Mouse (Mus musculus) adrenal gland, postnatal 14 days (tissue): ENCODE measurements around the gene Insyn1. TPM values are rescaled to one million over a fixed set of nuclear protein-coding genes. Genes with fewer than 3 reads are reported as not detected.

Experiments used
- DNase-seq: peaks from one replicate; pipeline ENCODE4 v3.0.0; 2021; ENCODE audit warnings: mixed read lengths
- long read RNA-seq, 2 experiments: library from polyadenylated mRNA; stranded (forward); transcript quantifications; one replicate each; pipeline ENCODE4 v2.0.0; 2021
- total RNA-seq: library from RNA; stranded (reverse); gene quantifications from 2 replicates; pipeline ENCODE4 v1.2.3, GENCODE M21; 2021

The Insyn1 gene
- total RNA-seq, result 8.0 and 8.9 TPM in 2 replicates
- long read RNA-seq, experiment 1, partial matches to known transcripts, result 0 of 4 reads
- long read RNA-seq, experiment 1, other reads (novel, unspliced or antisense), result 1 of 4 reads
- long read RNA-seq, experiment 2, transcript Insyn1-201 (3 exons, 2,139 nt), result major isoform, 5 of 5 reads
- long read RNA-seq, experiment 2, partial matches to known transcripts, result 0 of 5 reads
- long read RNA-seq, experiment 2, other reads (novel, unspliced or antisense), result 0 of 5 reads

GRCm38 (mm10) chr9:58487851-58488801, at the start of gene Insyn1:
Gene Insyn1 (plus strand): TSS chr9:58488603.
- peak; percentile 80 for DNase-seq

DNA sequence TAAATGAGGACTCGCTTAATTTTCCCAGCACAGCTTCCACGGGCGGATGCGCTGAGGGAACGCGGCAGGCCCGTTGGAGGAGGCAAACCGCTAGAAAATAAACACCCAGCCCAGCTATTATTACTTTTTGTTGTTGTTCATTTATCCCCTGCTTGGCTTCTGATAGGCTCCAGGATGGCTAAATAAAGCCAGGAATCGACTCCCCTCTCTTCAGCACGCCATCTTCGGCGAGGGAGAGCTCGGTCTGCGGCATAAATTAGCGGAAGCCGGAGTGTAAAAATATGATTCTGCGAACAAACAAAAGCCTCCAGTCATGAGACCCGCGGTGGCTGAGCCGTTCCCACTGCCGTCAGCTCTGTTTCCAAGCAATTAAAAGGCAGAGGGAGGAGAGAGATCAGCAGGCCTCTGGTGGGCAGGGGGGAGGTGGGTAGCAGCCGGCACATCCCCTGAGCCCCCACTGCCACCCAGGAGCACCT, 49.4 kb upstream of the Insyn1 start:
- no peak for DNase-seq

- DNase-seq, result peak; percentile 76
Observed at GRCm38 (mm10) chr9:58440100-58440499, 48.3 kb upstream of the Insyn1 start.

- DNase-seq, result peak; percentile 38
Observed at GRCm38 (mm10) chr9:58440614-58441013, 47.8 kb upstream of the Insyn1 start.

DNA sequence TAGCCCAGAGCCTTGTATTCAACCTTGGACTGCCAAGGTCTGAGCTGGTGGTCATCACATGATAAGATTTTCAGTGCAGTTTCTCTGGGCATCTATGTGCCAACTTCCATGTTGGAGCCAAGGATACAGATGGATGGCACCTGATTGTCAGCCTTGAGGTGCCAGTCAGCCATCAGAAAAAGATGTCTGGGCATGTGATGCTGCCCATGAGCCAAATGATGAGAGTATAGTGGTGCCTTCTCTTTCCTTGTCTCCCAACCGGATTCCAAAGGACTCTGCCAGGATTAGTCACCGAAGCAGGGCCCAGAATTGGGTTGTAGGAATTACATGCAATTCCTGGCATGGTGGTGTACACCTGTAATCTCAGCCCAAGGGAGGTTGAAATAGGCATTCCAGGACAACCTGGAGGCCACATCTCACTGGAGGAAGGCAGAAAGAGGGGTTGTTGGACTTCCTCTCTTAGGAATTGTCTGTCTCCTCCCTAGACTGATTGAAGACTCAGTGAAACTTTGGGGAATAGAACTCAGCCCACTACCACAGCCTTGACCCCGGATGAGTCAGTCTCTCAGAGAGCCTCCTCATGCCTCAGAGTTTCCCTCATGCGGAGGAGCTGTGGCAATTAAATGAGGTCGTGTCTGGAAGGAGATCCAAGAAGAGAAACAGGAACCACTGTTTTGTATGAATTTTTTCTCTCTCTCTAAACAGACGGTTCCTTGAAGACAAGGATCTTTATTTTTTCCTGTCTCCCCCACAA, 46.9 kb upstream of the Insyn1 start:
- DNase-seq, result no peak

DNA sequence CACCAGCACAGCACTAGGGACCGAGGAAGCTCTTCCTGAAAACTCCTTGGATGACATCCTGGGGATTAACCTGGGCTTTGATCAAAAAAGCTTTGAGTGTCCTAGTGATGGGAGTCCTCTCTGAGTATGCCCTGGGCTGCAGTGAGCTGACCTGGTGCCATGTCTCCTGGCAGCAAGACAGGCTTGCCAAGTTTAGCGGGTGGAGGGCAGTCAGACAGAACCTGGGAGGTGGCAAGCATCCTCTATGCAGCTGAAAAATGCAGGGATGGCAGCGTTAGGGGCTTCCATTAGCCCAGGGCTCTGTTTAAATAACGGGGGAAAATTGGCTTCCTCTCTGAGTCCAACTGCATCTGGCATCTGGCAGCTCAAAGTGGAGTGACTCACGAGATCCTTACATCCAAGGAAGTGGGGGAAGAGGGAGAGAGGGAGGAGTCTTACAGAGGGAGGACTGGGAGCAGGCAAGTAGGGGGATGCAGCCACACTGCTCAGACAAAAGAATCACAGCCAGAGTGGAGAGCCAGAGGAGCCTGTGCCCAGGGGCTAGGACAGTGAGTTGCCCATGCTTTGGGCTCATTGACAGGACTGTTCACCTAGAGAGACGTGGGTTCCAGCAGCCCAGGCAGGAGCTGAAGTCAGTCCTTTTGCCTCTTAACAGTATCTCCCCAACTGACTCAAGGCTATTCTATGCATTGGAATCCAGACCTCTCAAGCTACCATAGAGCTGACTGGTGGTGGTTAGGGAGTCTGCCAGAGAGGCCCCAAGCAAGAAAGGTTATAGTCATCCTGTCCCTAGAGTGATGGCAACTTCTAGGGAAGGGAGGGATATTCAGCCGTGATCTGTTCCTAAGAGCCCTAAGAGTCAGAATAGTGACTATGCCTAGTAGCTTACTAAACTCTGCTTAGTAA, 46.0 kb upstream of the Insyn1 start:
- no peak for DNase-seq

- DNase-seq, result no peak
Observed at GRCm38 (mm10) chr9:58443061-58443460, 45.3 kb upstream of the Insyn1 start.

DNA sequence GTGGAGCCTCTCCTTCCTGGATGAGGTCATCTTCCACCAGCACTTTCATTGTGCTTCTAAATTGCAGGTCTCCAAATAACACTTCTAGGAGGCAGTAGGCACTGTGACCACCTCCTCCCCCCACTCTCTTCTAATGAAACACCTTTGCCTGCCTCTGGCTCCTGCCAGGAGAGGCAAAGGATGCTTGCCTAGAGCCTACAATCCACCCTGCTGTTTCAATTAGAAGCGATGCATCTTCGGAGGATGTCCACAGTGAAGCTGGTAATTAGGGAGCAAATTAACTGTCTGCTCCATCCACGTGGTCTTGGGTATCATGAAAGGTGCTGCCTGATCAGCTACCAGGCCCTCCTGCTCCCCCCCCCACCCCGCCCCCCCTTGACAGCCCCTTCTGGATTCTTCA, 41.6 kb upstream of the Insyn1 start:
- DNase-seq, result no peak

DNA sequence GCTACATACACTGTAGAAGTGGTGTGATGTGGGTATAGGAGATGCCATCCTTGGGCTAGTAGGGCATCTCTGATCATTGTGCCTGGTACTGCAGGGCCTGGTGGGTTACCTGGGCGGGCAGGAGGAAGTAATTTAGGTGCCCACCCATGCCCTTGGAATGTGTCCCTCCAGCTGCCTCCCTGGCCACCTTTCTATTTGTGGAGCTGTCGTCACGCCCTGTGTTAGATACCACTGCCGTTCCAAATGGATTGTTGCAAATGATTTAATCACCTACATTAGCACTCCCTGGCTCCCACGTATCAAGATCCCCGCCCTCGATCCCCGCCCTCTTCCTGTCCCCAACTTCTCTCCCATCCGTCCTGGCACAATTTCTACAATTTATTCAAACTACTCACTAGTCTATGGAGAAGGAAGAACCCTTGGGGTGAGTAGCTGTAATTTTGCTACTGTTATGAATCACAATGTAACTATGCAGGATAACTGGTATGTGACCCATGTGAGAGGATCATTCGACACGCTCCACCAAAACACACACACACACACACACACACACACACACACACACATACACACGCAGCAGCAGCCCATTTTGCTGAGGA, 40.3 kb upstream of the Insyn1 start:
- DNase-seq, result no peak

- no peak for DNase-seq
Observed at GRCm38 (mm10) chr9:58449526-58449925, 38.9 kb upstream of the Insyn1 start.

DNA sequence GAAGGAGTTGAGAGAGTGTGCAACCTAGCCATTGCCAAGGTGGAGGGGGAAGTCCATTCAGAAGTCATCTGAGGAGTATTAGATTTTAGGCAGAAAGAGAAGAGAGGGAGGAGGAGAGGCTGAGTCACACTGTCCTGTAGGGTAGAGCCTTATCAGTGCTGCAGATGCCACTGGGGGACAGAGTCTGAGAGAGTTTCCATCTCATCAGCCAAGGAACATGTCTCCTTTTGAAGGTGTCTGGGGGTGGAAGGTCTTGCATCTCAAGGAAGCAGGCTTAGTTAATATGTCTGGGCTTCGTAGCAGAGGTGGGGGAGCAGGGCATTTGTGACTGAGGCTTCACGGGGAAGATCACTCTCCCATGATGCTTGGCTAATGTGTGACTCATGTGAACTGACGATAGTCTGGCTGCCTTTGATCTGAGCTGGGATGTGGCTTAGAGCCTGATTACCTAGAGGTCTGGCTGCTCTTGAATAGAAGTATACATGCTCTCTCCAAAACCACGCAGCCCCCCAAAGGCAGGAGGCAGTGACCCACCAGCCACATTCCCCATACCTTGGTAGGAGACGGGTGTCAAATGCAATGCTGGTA, 34.5 kb upstream of the Insyn1 start:
- DNase-seq, result peak; percentile 30

- DNase-seq, result no peak
Observed at GRCm38 (mm10) chr9:58454886-58455285, 33.5 kb upstream of the Insyn1 start.

- DNase-seq, result no peak
Observed at GRCm38 (mm10) chr9:58455798-58456197, 32.6 kb upstream of the Insyn1 start.

- peak; percentile 35 for DNase-seq
Observed at GRCm38 (mm10) chr9:58457481-58457955, 30.9 kb upstream of the Insyn1 start.

DNA sequence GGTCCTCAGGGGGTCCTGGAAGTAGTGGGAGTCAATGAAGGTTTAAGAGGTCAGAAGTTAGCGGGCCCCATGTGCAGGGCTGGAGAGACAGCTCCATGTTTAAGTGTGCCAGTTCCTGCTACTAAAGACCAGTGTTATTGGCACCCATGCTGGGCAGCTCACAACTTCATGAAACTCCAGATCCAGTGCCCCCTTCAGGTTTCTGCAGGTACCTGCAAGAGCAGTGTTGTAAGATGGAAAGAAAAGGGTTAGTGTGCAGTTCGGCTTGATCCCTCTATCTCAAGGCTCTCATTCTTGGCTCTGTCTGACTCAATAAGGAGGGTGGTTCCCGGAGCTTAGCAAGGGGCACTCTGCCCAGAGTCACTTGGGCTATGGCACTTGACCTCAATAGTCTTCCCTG, 30.1 kb upstream of the Insyn1 start:
- no peak for DNase-seq

DNA sequence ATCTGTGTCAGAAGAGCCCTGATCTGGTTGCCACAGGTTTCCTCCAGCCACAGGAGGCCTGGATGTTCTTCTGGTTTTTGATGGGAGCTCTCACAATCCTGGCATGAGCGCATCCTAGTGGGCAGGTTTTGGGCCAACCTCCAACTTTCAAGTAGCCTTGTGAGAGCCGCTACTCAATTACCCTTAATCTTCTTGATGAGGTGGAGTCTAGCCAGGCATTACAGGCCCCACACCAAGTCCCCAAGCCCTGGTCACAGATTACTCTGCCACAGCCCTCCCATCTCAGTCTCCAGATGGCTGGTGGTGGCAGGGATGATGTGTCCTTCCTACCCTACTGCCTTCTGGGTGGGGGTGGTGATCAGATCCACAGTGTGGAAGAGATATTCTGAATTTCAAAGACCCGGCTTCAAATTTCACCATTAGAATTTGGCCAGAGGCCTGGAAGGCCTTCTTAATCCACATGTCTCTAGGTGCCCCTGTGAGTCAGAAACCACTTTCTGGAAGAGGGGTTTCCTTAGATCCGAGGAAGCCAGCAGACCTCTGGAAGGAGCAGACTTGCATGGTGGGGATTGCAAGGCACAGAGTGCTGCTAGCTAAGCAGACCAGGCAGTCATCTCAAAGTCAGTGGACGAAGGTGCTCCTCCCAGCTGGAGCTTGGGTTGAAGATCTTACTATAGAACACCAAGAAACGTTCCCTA, 29.4 kb upstream of the Insyn1 start:
- DNase-seq, result no peak

- no peak for DNase-seq
Observed at GRCm38 (mm10) chr9:58467345-58468025, 20.9 kb upstream of the Insyn1 start.

DNA sequence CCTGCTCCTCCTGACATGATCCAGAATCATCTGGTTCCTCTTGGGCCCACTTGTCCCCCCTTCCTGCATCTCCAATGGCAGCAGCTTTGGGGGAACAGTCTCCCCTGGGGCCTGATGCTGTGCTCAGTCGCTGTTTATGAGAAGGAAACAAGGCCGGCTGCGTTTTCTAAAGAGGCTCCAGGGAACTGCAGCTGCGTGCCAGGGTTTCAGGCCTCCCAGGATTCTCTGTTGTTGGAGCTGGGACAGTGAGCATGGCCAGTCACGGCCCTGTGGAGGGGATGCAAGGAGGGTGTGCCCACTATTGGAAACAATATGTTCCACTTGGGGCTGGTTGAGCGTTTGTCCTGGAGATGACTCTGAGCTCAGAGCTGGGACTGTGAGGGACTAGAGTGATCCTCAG, 17.9 kb upstream of the Insyn1 start:
- DNase-seq, result no peak

DNA sequence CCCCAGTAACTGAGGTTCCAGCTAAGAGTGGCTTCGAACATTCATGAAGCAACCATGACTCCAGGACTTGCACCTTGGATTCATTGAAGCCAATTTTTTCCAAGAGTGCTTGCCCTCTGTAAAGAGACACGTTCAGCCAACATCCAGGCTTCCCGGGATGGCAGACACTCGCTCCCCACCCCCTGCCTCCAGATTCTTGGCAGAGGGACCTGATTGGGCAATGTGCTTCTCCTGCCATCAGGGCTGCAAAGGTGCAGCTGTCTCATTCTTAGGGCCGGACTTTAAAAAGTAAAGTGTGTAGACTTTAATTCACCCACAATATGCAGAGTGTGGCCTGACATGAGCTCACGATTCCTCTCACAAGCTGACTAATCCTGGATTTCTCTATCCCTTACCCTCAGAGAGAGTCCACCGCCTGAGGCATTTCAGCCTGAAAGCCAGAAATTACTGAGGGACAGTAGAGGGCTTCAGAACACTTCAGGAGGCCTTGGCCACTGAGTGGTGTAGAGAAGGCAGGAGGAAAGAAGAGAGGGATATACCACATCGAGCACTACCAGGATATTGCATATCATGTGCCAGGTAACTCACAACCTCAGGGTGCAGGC, 15.1 kb upstream of the Insyn1 start:
- peak; percentile 37 for DNase-seq
